Mouse (Mus musculus): Measurements from ENCODE around the gene Smcr8.
"Not testable (repeated sequence)": the region's sequence is repeated elsewhere in the genome, so short reads cannot be mapped to it uniquely, and the experiment has no call there.

Smcr8 gene

GRCm38 (mm10) chr11:60784179-60784922 is 7.0 kb downstream of the Smcr8 start:
- no peak for DNase-seq (ENCODE audit: low spot score in 2 of 2)

- no peak for DNase-seq (ENCODE audit: low spot score in 2 of 2)
Measured at GRCm38 (mm10) chr11:60787595-60787994, 10.3 kb downstream of the Smcr8 start.

GRCm38 (mm10) chr11:60790472-60790871 is 13.1 kb downstream of the Smcr8 start:
- DNase-seq (ENCODE audit: low spot score in 2 of 2), result no peak

- no peak for DNase-seq (ENCODE audit: low spot score in 2 of 2)
Measured at GRCm38 (mm10) chr11:60796342-60796741, 19.0 kb downstream of the Smcr8 start.

GRCm38 (mm10) chr11:60799977-60800376 is 22.7 kb downstream of the Smcr8 start:
- no peak for DNase-seq (ENCODE audit: low spot score in 2 of 2)

GRCm38 (mm10) chr11:60800892-60801291 is 23.6 kb downstream of the Smcr8 start:
- no peak for DNase-seq (ENCODE audit: low spot score in 2 of 2)

GRCm38 (mm10) chr11:60808286-60809070 is 31.2 kb downstream of the Smcr8 start:
- DNase-seq (ENCODE audit: low spot score in 2 of 2), result peak in 1 of 2 experiments; percentile 13

- no peak for DNase-seq (ENCODE audit: low spot score in 2 of 2)
Measured at GRCm38 (mm10) chr11:60809546-60809945, 32.2 kb downstream of the Smcr8 start.

- DNase-seq (ENCODE audit: low spot score in 2 of 2), result no peak
Measured at GRCm38 (mm10) chr11:60810046-60810965, 33.0 kb downstream of the Smcr8 start.

- peak; percentile 88 to 90 for DNase-seq (ENCODE audit: low spot score in 2 of 2)
Measured at GRCm38 (mm10) chr11:60811054-60811460, 33.7 kb downstream of the Smcr8 start.

- DNase-seq (ENCODE audit: low spot score in 2 of 2), result not testable (repeated sequence)
Measured at GRCm38 (mm10) chr11:60811618-60812017, 34.3 kb downstream of the Smcr8 start, which contains the start of gene Shmt1. Shmt1 (minus strand) TSS chr11:60811718.

GRCm38 (mm10) chr11:60816398-60816797 is 39.1 kb downstream of the Smcr8 start:
- no peak for DNase-seq (ENCODE audit: low spot score in 2 of 2)

- no peak for DNase-seq (ENCODE audit: low spot score in 2 of 2)
Measured at GRCm38 (mm10) chr11:60823771-60824170, 46.4 kb downstream of the Smcr8 start.

- DNase-seq (ENCODE audit: low spot score in 2 of 2), result no peak
Measured at GRCm38 (mm10) chr11:60825191-60825590, 47.9 kb downstream of the Smcr8 start.

- DNase-seq (ENCODE audit: low spot score in 2 of 2), result no peak
Measured at GRCm38 (mm10) chr11:60826700-60827099, 49.4 kb downstream of the Smcr8 start.

GRCm38 (mm10) chr11:60827241-60827945 is 50.1 kb downstream of the Smcr8 start:
- DNase-seq (ENCODE audit: low spot score in 2 of 2), result no peak

- no peak for DNase-seq (ENCODE audit: low spot score in 2 of 2)
Measured at GRCm38 (mm10) chr11:60828903-60829302, 51.6 kb downstream of the Smcr8 start.

- DNase-seq (ENCODE audit: low spot score in 2 of 2), result peak; percentile 40 to 72
Measured at GRCm38 (mm10) chr11:60830433-60831052, 53.2 kb downstream of the Smcr8 start, which contains the start of gene Dhrs7b. Dhrs7b (plus strand) TSS chr11:60830631.

GRCm38 (mm10) chr11:60836897-60837296 is 59.6 kb downstream of the Smcr8 start:
- no peak for DNase-seq (ENCODE audit: low spot score in 2 of 2)

Data from cerebellum, postnatal 4 days (tissue).